ENCODE assay signal across 24 mouse cellular contexts in genomic region chr1:105050584-105051363, GRCm38 (mm10).
DNase-seq lines count a peak whose midpoint lies in the region; ATAC-seq and TF ChIP-seq lines count a peak whose summit lies in the region.
"Had no signal": no experiment of that assay in that cellular context is flagged by ENCODE, and none has a peak within 500 bp of the region (broad histone marks: within the 10 kb centered on the region; RNA-seq: fewer than 3 reads in every experiment).

No protein-coding gene starts in this region.

- TF ChIP-seq CTCF in forebrain, postnatal 0 days (IDR thresholded peaks at IDR 0.05; ENCODE audit: low read depth), result no peak
- TF ChIP-seq CTCF in hindbrain, postnatal 0 days (IDR thresholded peaks at IDR 0.05; ENCODE audit: low read depth), result no peak

- H3K9me3 ChIP-seq in forebrain, postnatal 0 days (ENCODE audit: low read length), result no peaks in the 10 kb centered on the region
- no peaks in the 10 kb centered on the region for H3K9me3 ChIP-seq in forebrain, embryonic 11.5 days (ENCODE audit: control insufficient read depth, low read length)
- H3K9me3 ChIP-seq in neural tube, embryonic 13.5 days, result no peaks in the 10 kb centered on the region
- H3K9me3 ChIP-seq in hindbrain, postnatal 0 days (ENCODE audit: low read length), result no peaks in the 10 kb centered on the region
- H3K9me3 ChIP-seq: embryonic facial prominence, embryonic 13.5 days; limb, embryonic 15.5 days; liver, embryonic 15.5 days; lung, embryonic 15.5 days; neural tube, embryonic 12.5 days had no signal

- H3K4me1 ChIP-seq in forebrain, postnatal 0 days (ENCODE audit: insufficient read depth), result no peaks in the 10 kb centered on the region
- H3K4me1 ChIP-seq in forebrain, embryonic 11.5 days (replicated peaks; ENCODE audit: control insufficient read depth, insufficient read depth, low read length), result no peaks in the 10 kb centered on the region
- H3K4me1 ChIP-seq in neural tube, embryonic 13.5 days (replicated peaks), result 0 out of 2 replicates have a peak, but pooled peaks cover 8% of the 10 kb centered on the region
- no peaks in the 10 kb centered on the region for H3K4me1 ChIP-seq in hindbrain, postnatal 0 days (ENCODE audit: insufficient read depth, low read length)
- H3K4me1 ChIP-seq: embryonic facial prominence, embryonic 13.5 days; limb, embryonic 15.5 days; liver, embryonic 15.5 days; lung, embryonic 15.5 days; megakaryocyte, embryonic 14.5 days; neural tube, embryonic 12.5 days had no signal

- intact Hi-C loops in left cerebral cortex, postnatal 4 days (cut with DNase I), result no loop called here

- ATAC-seq in forebrain, postnatal 0 days, result peak; percentile 48
- ATAC-seq in forebrain, embryonic 11.5 days (replicated peaks; ENCODE audit: low FRiP score), result no peak
- 0 out of 2 replicates have a peak, but pooled peaks have one; percentile 59 for ATAC-seq in neural tube, embryonic 13.5 days (ENCODE audit: low read depth)
- no peak for ATAC-seq in hindbrain, postnatal 0 days
- ATAC-seq: CD4-positive, CD25-positive, alpha-beta regulatory T cell, adult 4 months; forebrain, embryonic 16.5 days had no signal

- no peak overlapping the region for H3K4me2 ChIP-seq in forebrain, postnatal 0 days (ENCODE audit: low read depth)
- no peak overlapping the region for H3K4me2 ChIP-seq in forebrain, embryonic 11.5 days (ENCODE audit: low read depth, low read length, severe bottlenecking)
- 0 out of 2 replicates have a peak overlapping the region, but pooled peaks have one; percentile 4 for H3K4me2 ChIP-seq in neural tube, embryonic 13.5 days
- no peak overlapping the region for H3K4me2 ChIP-seq in hindbrain, postnatal 0 days (ENCODE audit: low read depth, low read length)
- H3K4me2 ChIP-seq: embryonic facial prominence, embryonic 13.5 days; limb, embryonic 15.5 days; liver, embryonic 15.5 days; lung, embryonic 15.5 days; neural tube, embryonic 12.5 days had no signal

- no peak overlapping the region for H3K27ac ChIP-seq in forebrain, postnatal 0 days (ENCODE audit: low read depth, low read length)
- no peak overlapping the region for H3K27ac ChIP-seq in forebrain, embryonic 11.5 days (ENCODE audit: low read depth, low read length)
- no peak overlapping the region for H3K27ac ChIP-seq in neural tube, embryonic 13.5 days (replicated peaks)
- H3K27ac ChIP-seq in hindbrain, postnatal 0 days, result no peak overlapping the region
- H3K27ac ChIP-seq: embryonic facial prominence, embryonic 13.5 days; gastrocnemius, adult 2 months; kidney, postnatal 0 days; left cerebral cortex, adult 2 months; limb, embryonic 15.5 days; liver, embryonic 15.5 days; lung, embryonic 15.5 days; neural tube, embryonic 12.5 days; stomach, postnatal 0 days had no signal

- DNase-seq in forebrain, postnatal 0 days, result no peak
- no peak for DNase-seq in forebrain, embryonic 11.5 days (ENCODE audit: low spot score)
- no peak for DNase-seq in neural tube, embryonic 10.5 days (ENCODE audit: extremely low spot score, low spot score)
- peak; percentile 6 for DNase-seq in hindbrain, postnatal 0 days (ENCODE audit: low spot score)
- no peak for DNase-seq in cerebellum, postnatal 25 days
- no peak for DNase-seq in left cerebral cortex, postnatal 4 days
- DNase-seq: cerebellum, adult 18-20 months; cerebellum, postnatal 14 days; gastrocnemius, adult 2 months; kidney, adult 2 months; lung, postnatal 36 days; thymus, adult 2 months had no signal

- no peak overlapping the region for H3K4me3 ChIP-seq in forebrain, postnatal 0 days (ENCODE audit: low read depth, low read length)
- H3K4me3 ChIP-seq in forebrain, embryonic 11.5 days (ENCODE audit: low read depth, low read length), result no peak overlapping the region
- H3K4me3 ChIP-seq in neural tube, embryonic 13.5 days, result no peak overlapping the region
- no peak overlapping the region for H3K4me3 ChIP-seq in hindbrain, postnatal 0 days (ENCODE audit: low read length)
- H3K4me3 ChIP-seq: embryonic facial prominence, embryonic 13.5 days; gastrocnemius, adult 2 months; left cerebral cortex, adult 2 months; limb, embryonic 15.5 days; liver, embryonic 15.5 days; lung, embryonic 15.5 days; megakaryocyte, embryonic 14.5 days; neural tube, embryonic 12.5 days had no signal

- 62% methylated on average over 10 of the region's 10 CpGs for WGBS in forebrain, postnatal 0 days
- WGBS in forebrain, embryonic 11.5 days, result 84% methylated on average over 10 of the region's 10 CpGs
- 74% methylated on average over 10 of the region's 10 CpGs for WGBS in neural tube, embryonic 13.5 days
- WGBS in hindbrain, postnatal 0 days, result 61% methylated on average over 10 of the region's 10 CpGs

- no peak overlapping the region for H3K9ac ChIP-seq in forebrain, postnatal 0 days
- H3K9ac ChIP-seq in forebrain, embryonic 11.5 days (ENCODE audit: low read length), result no peak overlapping the region
- H3K9ac ChIP-seq in neural tube, embryonic 13.5 days, result no peak overlapping the region
- no peak overlapping the region for H3K9ac ChIP-seq in hindbrain, postnatal 0 days (replicated peaks; ENCODE audit: low read length)
- H3K9ac ChIP-seq: embryonic facial prominence, embryonic 13.5 days; limb, embryonic 15.5 days; liver, embryonic 15.5 days; lung, embryonic 15.5 days; neural tube, embryonic 12.5 days had no signal

- no peaks in the 10 kb centered on the region for H3K27me3 ChIP-seq in forebrain, postnatal 0 days (ENCODE audit: insufficient read depth, low read length)
- H3K27me3 ChIP-seq in forebrain, embryonic 11.5 days (ENCODE audit: control insufficient read depth, insufficient read depth, low read length), result no peaks in the 10 kb centered on the region
- no peaks in the 10 kb centered on the region for H3K27me3 ChIP-seq in neural tube, embryonic 13.5 days
- no peaks in the 10 kb centered on the region for H3K27me3 ChIP-seq in hindbrain, postnatal 0 days (ENCODE audit: insufficient read depth, low read length)
- H3K27me3 ChIP-seq: embryonic facial prominence, embryonic 13.5 days; limb, embryonic 15.5 days; liver, embryonic 15.5 days; lung, embryonic 15.5 days; megakaryocyte, embryonic 14.5 days; neural tube, embryonic 12.5 days had no signal

- no peaks in the 10 kb centered on the region for H3K36me3 ChIP-seq in forebrain, postnatal 0 days (ENCODE audit: insufficient read depth)
- no peaks in the 10 kb centered on the region for H3K36me3 ChIP-seq in forebrain, embryonic 11.5 days (ENCODE audit: control insufficient read depth, insufficient read depth, low read length)
- no peaks in the 10 kb centered on the region for H3K36me3 ChIP-seq in neural tube, embryonic 13.5 days
- no peaks in the 10 kb centered on the region for H3K36me3 ChIP-seq in hindbrain, postnatal 0 days (ENCODE audit: insufficient read depth, low read length)
- H3K36me3 ChIP-seq: embryonic facial prominence, embryonic 13.5 days; limb, embryonic 15.5 days; liver, embryonic 15.5 days; lung, embryonic 15.5 days; neural tube, embryonic 12.5 days had no signal

Comparison
In these comparisons a context has a peak if more than half of its experiments do, and no peak if none do; other contexts are left out.
1. ATAC-seq: peak in forebrain, postnatal 0 days (single experiment) and neural tube, embryonic 13.5 days (single experiment); none in forebrain, embryonic 11.5 days (single experiment) and hindbrain, postnatal 0 days (single experiment).